Mouse (Mus musculus): ENCODE data around the gene Abi3bp. TPM values are rescaled to one million over a fixed set of nuclear protein-coding genes. Genes with fewer than 3 reads are reported as not detected.

Gene Abi3bp
- polyA plus RNA-seq, 2 experiments: 27.1 to 35.3 TPM

DNA sequence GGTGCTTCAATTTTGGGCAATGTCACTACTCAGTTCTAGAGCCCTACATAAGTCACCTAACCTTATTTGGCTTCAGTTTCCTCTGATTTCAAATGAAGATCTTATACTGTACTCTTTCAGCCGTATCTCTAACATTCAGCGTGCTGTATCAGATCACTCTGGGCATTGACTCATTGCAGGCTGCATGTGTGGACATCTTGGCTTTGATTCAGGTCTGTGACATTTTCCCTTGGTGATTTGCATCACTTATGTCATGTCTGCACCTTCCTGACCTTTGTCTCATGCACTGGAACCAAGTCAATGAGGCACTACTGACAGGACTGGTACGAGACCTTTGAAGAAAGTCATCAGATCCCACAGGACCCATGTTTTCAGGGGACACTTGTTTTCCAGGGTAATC, 24.5 kb downstream of the Abi3bp start:
- no peak for TF ChIP-seq POLR2A (IDR thresholded peaks at IDR 0.05; ENCODE audit: borderline replicate concordance, extremely low read depth, insufficient read depth, insufficient read length)
- Histone ChIP-seq H3K4me3 (replicated peaks; ENCODE audit: low read length) (no peak overlapping the region), H3K36me3 (ENCODE audit: control insufficient read depth, insufficient read depth, low read length) (no peaks in the 10 kb centered on the region), H3K27me3 (ENCODE audit: control insufficient read depth, insufficient read depth, low read length) (no peaks in the 10 kb centered on the region), H3K4me2 (replicated peaks; ENCODE audit: low read depth, low read length, severe bottlenecking) (no peak overlapping the region), H3K9me3 (ENCODE audit: control insufficient read depth, low read length) (no peaks in the 10 kb centered on the region), H3K9ac (ENCODE audit: low read depth, low read length, severe bottlenecking) (no peak overlapping the region), H3K27ac (replicated peaks; ENCODE audit: low read depth, low read length) (no peak overlapping the region), H3K4me1 (ENCODE audit: control insufficient read depth, insufficient read depth, low read length) (no peaks in the 10 kb centered on the region)
- DNase-seq (ENCODE audit: low spot score) (no peak), ATAC-seq (ENCODE audit: low FRiP score, low read depth) (no peak)
- WGBS: 88% methylated on average over 3 of the region's 3 CpGs

DNA sequence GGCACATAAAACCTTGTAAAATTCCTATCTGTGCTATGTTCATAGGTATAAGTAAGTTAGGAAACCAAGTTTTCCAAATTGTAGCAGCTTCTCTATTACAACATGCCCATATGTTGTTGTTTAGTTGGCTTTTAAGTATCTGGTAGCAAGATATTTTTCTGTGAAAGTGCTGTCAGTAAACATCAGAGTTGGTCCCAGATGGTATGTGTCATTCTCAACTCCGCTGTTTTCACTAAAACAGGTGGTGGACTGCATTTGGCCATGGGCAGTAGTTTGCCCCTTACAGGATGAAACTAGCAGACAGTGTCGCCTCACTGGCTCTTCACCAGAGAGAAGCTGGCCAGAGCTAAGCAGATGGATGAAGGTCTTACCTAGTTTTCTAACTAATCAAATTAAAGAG, 26.3 kb downstream of the Abi3bp start:
- H3K9me3 ChIP-seq (ENCODE audit: control insufficient read depth, low read length): no peaks in the 10 kb centered on the region

DNA sequence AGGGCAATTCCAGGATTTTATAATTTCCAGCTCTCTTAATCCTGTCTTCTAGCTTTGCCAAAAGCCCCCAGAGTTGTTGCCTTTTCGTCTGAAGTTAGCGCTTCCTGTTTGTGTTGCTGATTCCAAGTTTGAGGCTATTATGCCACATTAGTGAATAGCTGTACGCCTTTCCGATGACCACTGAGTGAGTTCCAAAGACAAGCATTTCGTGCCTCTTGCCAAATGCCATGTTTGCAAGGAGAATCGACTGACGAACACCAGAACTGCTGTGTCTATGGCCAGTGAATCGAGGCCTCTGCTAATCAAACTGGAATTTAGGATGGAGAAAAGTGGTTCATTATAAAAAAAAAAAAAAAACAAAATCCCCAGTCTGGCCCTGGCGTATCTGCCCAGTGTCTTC, 40.3 kb downstream of the Abi3bp start:
- no peak overlapping the region for H3K9ac ChIP-seq (ENCODE audit: low read depth, low read length, severe bottlenecking)
- DNase-seq (ENCODE audit: low spot score): no peak

More for the DNA sequence above, 26.3 kb downstream of the Abi3bp start:
- H3K27me3 ChIP-seq (ENCODE audit: control insufficient read depth, insufficient read depth, low read length): no peaks in the 10 kb centered on the region
- ATAC-seq (ENCODE audit: low FRiP score, low read depth) (no peak), DNase-seq (ENCODE audit: low spot score) (no peak)
- H3K9ac ChIP-seq (ENCODE audit: low read depth, low read length, severe bottlenecking): no peak overlapping the region
- H3K4me3 ChIP-seq (replicated peaks; ENCODE audit: low read length): no peak overlapping the region
- H3K4me2 ChIP-seq (replicated peaks; ENCODE audit: low read depth, low read length, severe bottlenecking): no peak overlapping the region
- no peak for TF ChIP-seq POLR2A (IDR thresholded peaks at IDR 0.05; ENCODE audit: borderline replicate concordance, extremely low read depth, insufficient read depth, insufficient read length)
- WGBS: 72% methylated on average over 2 of the region's 2 CpGs
- H3K36me3 ChIP-seq (ENCODE audit: control insufficient read depth, insufficient read depth, low read length): no peaks in the 10 kb centered on the region
- H3K27ac ChIP-seq (replicated peaks; ENCODE audit: low read depth, low read length): no peak overlapping the region
- H3K4me1 ChIP-seq (ENCODE audit: control insufficient read depth, insufficient read depth, low read length): no peaks in the 10 kb centered on the region

DNA sequence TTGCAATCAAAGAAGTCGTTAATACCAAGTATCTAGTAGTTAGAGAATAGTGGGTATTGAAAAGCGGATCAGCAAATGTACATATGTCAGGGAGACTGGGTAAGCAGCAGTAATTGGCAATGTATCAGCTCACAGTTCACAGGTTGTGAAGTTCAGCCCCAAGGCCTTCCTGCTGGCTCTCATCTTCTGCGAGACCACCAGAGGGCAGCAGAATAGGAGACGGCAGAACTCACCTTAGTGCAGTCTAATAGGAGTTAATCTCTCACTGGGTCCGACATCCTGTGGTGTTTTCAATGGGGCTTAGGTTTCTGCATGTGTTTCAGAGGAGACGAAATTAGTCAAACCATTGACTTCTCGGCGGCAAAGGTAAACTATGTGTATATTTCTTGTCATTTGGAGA, 46.7 kb downstream of the Abi3bp start:
- Histone ChIP-seq H3K4me1 (ENCODE audit: control insufficient read depth, insufficient read depth, low read length) (no peaks in the 10 kb centered on the region), H3K4me2 (replicated peaks; ENCODE audit: low read depth, low read length, severe bottlenecking) (no peak overlapping the region), H3K27ac (replicated peaks; ENCODE audit: low read depth, low read length) (no peak overlapping the region), H3K9ac (ENCODE audit: low read depth, low read length, severe bottlenecking) (no peak overlapping the region), H3K36me3 (ENCODE audit: control insufficient read depth, insufficient read depth, low read length) (no peaks in the 10 kb centered on the region), H3K9me3 (ENCODE audit: control insufficient read depth, low read length) (no peaks in the 10 kb centered on the region), H3K27me3 (ENCODE audit: control insufficient read depth, insufficient read depth, low read length) (no peaks in the 10 kb centered on the region), H3K4me3 (replicated peaks; ENCODE audit: low read length) (no peak overlapping the region)
- WGBS: 38% methylated on average over 8 of the region's 8 CpGs
- ATAC-seq (ENCODE audit: low FRiP score, low read depth) (no peak), DNase-seq (ENCODE audit: low spot score) (no peak)
- no peak for TF ChIP-seq POLR2A (IDR thresholded peaks at IDR 0.05; ENCODE audit: borderline replicate concordance, extremely low read depth, insufficient read depth, insufficient read length)

More for the DNA sequence above, 40.3 kb downstream of the Abi3bp start:
- Histone ChIP-seq H3K27me3 (ENCODE audit: control insufficient read depth, insufficient read depth, low read length) (no peaks in the 10 kb centered on the region), H3K9me3 (ENCODE audit: control insufficient read depth, low read length) (no peaks in the 10 kb centered on the region), H3K4me1 (ENCODE audit: control insufficient read depth, insufficient read depth, low read length) (no peaks in the 10 kb centered on the region), H3K4me2 (replicated peaks; ENCODE audit: low read depth, low read length, severe bottlenecking) (no peak overlapping the region), H3K36me3 (ENCODE audit: control insufficient read depth, insufficient read depth, low read length) (no peaks in the 10 kb centered on the region), H3K4me3 (replicated peaks; ENCODE audit: low read length) (no peak overlapping the region), H3K27ac (replicated peaks; ENCODE audit: low read depth, low read length) (no peak overlapping the region)
- ATAC-seq (ENCODE audit: low FRiP score, low read depth): no peak
- no peak for TF ChIP-seq POLR2A (IDR thresholded peaks at IDR 0.05; ENCODE audit: borderline replicate concordance, extremely low read depth, insufficient read depth, insufficient read length)
- WGBS: 88% methylated on average over 9 of the region's 9 CpGs

- DNase-seq (ENCODE audit: low spot score) (no peak), ATAC-seq (ENCODE audit: low FRiP score, low read depth) (no peak)
- H3K4me3 ChIP-seq (replicated peaks; ENCODE audit: low read length): no peak overlapping the region
- no peak overlapping the region for H3K4me2 ChIP-seq (replicated peaks; ENCODE audit: low read depth, low read length, severe bottlenecking)
- no peak for TF ChIP-seq POLR2A (IDR thresholded peaks at IDR 0.05; ENCODE audit: borderline replicate concordance, extremely low read depth, insufficient read depth, insufficient read length)
- no peaks in the 10 kb centered on the region for H3K9me3 ChIP-seq (ENCODE audit: control insufficient read depth, low read length)
- no peak overlapping the region for H3K27ac ChIP-seq (replicated peaks; ENCODE audit: low read depth, low read length)
- WGBS: 84% methylated on average over 1 of the region's 1 CpGs
- no peaks in the 10 kb centered on the region for H3K36me3 ChIP-seq (ENCODE audit: control insufficient read depth, insufficient read depth, low read length)
- no peaks in the 10 kb centered on the region for H3K27me3 ChIP-seq (ENCODE audit: control insufficient read depth, insufficient read depth, low read length)
- no peak overlapping the region for H3K9ac ChIP-seq (ENCODE audit: low read depth, low read length, severe bottlenecking)
- H3K4me1 ChIP-seq (ENCODE audit: control insufficient read depth, insufficient read depth, low read length): no peaks in the 10 kb centered on the region
Measured at GRCm38 (mm10) chr16:56526482-56526881, 48.8 kb downstream of the Abi3bp start.
